Mouse (Mus musculus) embryonic facial prominence, embryonic 12.5 days (tissue): ENCODE data around the gene Gm49384. TPM values are rescaled to one million over a fixed set of nuclear protein-coding genes. Genes with fewer than 3 reads are reported as not detected.
A peak's percentile ranks its signal among the peaks of the same experiment; 100 is the strongest.
"Not testable (repeated sequence)": the region's sequence is repeated elsewhere in the genome, so short reads cannot be mapped to it uniquely, and the experiment has no call there.

Experiments used
- ATAC-seq: fragments of 200-750 bp; cut with Nextera tagmentation; 2 replicates; pipeline ENCODE4 v1.8.0; 2017; ENCODE audit not compliant: insufficient number of reproducible peaks, insufficient read depth, low FRiP score, low TSS enrichment
- H3K27ac ChIP-seq: fragments of 300-500 bp; sonication (generic); 2 replicates; pipeline ENCODE4 v1.5.1; 2016; ENCODE audit warnings: mild to moderate bottlenecking
- H3K27me3 ChIP-seq: fragments of 300-500 bp; sonication (generic); 2 replicates; pipeline ENCODE4 v1.6.1; 2016; ENCODE audit warnings: mild to moderate bottlenecking, moderate library complexity
- H3K36me3 ChIP-seq: fragments of 300-500 bp; sonication (generic); 2 replicates; pipeline ENCODE4 v1.6.1; 2016; ENCODE audit warnings: mild to moderate bottlenecking
- H3K4me1 ChIP-seq: fragments of 300-500 bp; sonication (generic); 2 replicates; pipeline ENCODE4 v1.6.1; 2016
- H3K4me2 ChIP-seq: fragments of 300-500 bp; sonication (generic); replicated peaks from 2 replicates; pipeline ENCODE4 v1.6.1; 2016; ENCODE audit warnings: mild to moderate bottlenecking, moderate library complexity
- H3K4me3 ChIP-seq: fragments of 300-500 bp; sonication (generic); 2 replicates; pipeline ENCODE4 v1.5.1; 2016; ENCODE audit warnings: mild to moderate bottlenecking
- H3K9ac ChIP-seq: fragments of 300-500 bp; sonication (generic); 2 replicates; pipeline ENCODE4 v1.6.1; 2016; ENCODE audit warnings: mild to moderate bottlenecking, moderate library complexity
- H3K9me3 ChIP-seq: fragments of 300-500 bp; sonication (generic); 2 replicates; pipeline ENCODE4 v1.6.1; 2016; ENCODE audit warnings: mild to moderate bottlenecking, moderate library complexity
- WGBS: fragments of 180-500 bp; shearing (Covaris S2); methylation state at CpG from one replicate; pipeline ENCODE4 v1.1.7; 2016; 5-methylcytosine and 5-hydroxymethylcytosine counted together
- polyA plus RNA-seq: library from polyadenylated mRNA; unstranded; fragments of >200 nt; fragmentation: Nextera tagmentation; extraction: Ambion mirVana; gene quantifications from 2 replicates; pipeline ENCODE4 v1.2.1, GENCODE M21; 2016

Gene Gm49384
- polyA plus RNA-seq, 1 experiment from 2014 or later, result 29.7 TPM

GRCm38 (mm10) chr12:69183583-69184308, 20.3 kb downstream of the Gm49384 start, which contains the start of the genes Rpl36al and Mgat2:
Rpl36al (minus strand) TSS chr12:69184083.
Mgat2 (plus strand) TSS chr12:69184157.
- H3K9ac ChIP-seq, result peak within 1 kb of the TSS; percentile 89
- H3K27ac ChIP-seq, result peak within 1 kb of the TSS; percentile 89
- no peaks in the 10 kb centered on the region for H3K9me3 ChIP-seq
- no peaks in the 10 kb centered on the region for H3K27me3 ChIP-seq
- H3K4me1 ChIP-seq, result peaks cover 18% of the 10 kb centered on the region
- peak within 1 kb of the TSS; percentile 91 for H3K4me3 ChIP-seq
- H3K4me2 ChIP-seq, result peak within 1 kb of the TSS; percentile 89
- peaks cover 19% of the 10 kb centered on the region for H3K36me3 ChIP-seq
- ATAC-seq, result peak; percentile 99
- under 1% methylated on average over 84 of the region's 84 CpGs for WGBS

GRCm38 (mm10) chr12:69181800-69182199, 22.3 kb downstream of the Gm49384 start:
- WGBS, result 87% methylated on average over 4 of the region's 4 CpGs
- no peak for ATAC-seq
- Histone ChIP-seq H3K27ac (no peak overlapping the region), H3K4me1 (peaks cover 12% of the 10 kb centered on the region), H3K9me3 (no peaks in the 10 kb centered on the region), H3K27me3 (no peaks in the 10 kb centered on the region), H3K36me3 (peaks cover 14% of the 10 kb centered on the region), H3K9ac (no peak overlapping the region), H3K4me2 (no peak overlapping the region), H3K4me3 (no peak overlapping the region)

GRCm38 (mm10) chr12:69179371-69179770, 24.7 kb downstream of the Gm49384 start:
- 59% methylated on average over 8 of the region's 12 CpGs for WGBS
- H3K36me3 ChIP-seq, result peaks cover 30% of the 10 kb centered on the region

GRCm38 (mm10) chr12:69177526-69177925, 26.5 kb downstream of the Gm49384 start:
- no peaks in the 10 kb centered on the region for H3K4me1 ChIP-seq
- H3K4me2 ChIP-seq, result no peak overlapping the region
- H3K4me3 ChIP-seq, result no peak overlapping the region
- H3K9me3 ChIP-seq, result no peaks in the 10 kb centered on the region
- H3K27ac ChIP-seq, result no peak overlapping the region
- peaks cover 41% of the 10 kb centered on the region for H3K36me3 ChIP-seq
- WGBS, result 79% methylated on average over 3 of the region's 3 CpGs
- no peaks in the 10 kb centered on the region for H3K27me3 ChIP-seq
- ATAC-seq, result no peak
- H3K9ac ChIP-seq, result no peak overlapping the region

More at GRCm38 (mm10) chr12:69179371-69179770, 24.7 kb downstream of the Gm49384 start:
- no peak overlapping the region for H3K4me2 ChIP-seq
- no peaks in the 10 kb centered on the region for H3K27me3 ChIP-seq
- no peak for ATAC-seq
- no peak overlapping the region for H3K27ac ChIP-seq
- no peaks in the 10 kb centered on the region for H3K4me1 ChIP-seq
- no peak overlapping the region for H3K4me3 ChIP-seq
- H3K9me3 ChIP-seq, result no peaks in the 10 kb centered on the region
- H3K9ac ChIP-seq, result no peak overlapping the region

GRCm38 (mm10) chr12:69175975-69176374, 28.1 kb downstream of the Gm49384 start:
- no peak overlapping the region for H3K27ac ChIP-seq
- no peaks in the 10 kb centered on the region for H3K9me3 ChIP-seq
- H3K9ac ChIP-seq, result no peak overlapping the region
- peaks cover 33% of the 10 kb centered on the region for H3K36me3 ChIP-seq
- H3K27me3 ChIP-seq, result no peaks in the 10 kb centered on the region
- no peak overlapping the region for H3K4me2 ChIP-seq
- no peak overlapping the region for H3K4me3 ChIP-seq
- 96% methylated on average over 3 of the region's 3 CpGs for WGBS
- H3K4me1 ChIP-seq, result no peaks in the 10 kb centered on the region
- no peak for ATAC-seq

GRCm38 (mm10) chr12:69171307-69171706, 32.8 kb downstream of the Gm49384 start:
- Histone ChIP-seq H3K9me3 (no peaks in the 10 kb centered on the region), H3K9ac (no peak overlapping the region), H3K4me2 (no peak overlapping the region), H3K27me3 (no peaks in the 10 kb centered on the region), H3K4me3 (no peak overlapping the region), H3K27ac (no peak overlapping the region), H3K4me1 (0 out of 2 replicates have a peak, but pooled peaks cover 5% of the 10 kb centered on the region), H3K36me3 (peaks cover 31% of the 10 kb centered on the region)
- 92% methylated on average over 2 of the region's 2 CpGs for WGBS
- ATAC-seq, result no peak

- Histone ChIP-seq H3K27ac (peak within 1 kb of the TSS; percentile 51; the same call in 1 of the 2 replicates), H3K9ac (peak within 1 kb of the TSS; percentile 65), H3K4me1 (0 out of 2 replicates have a peak, but pooled peaks cover 5% of the 10 kb centered on the region), H3K9me3 (no peaks in the 10 kb centered on the region), H3K27me3 (no peaks in the 10 kb centered on the region), H3K4me3 (peak within 1 kb of the TSS; percentile 75), H3K36me3 (peaks cover 9% of the 10 kb centered on the region; the same call in 1 of the 2 replicates), H3K4me2 (peak within 1 kb of the TSS; percentile 77)
- ATAC-seq, result peak; percentile 85
- WGBS, result under 1% methylated on average over 40 of the region's 40 CpGs
These were observed 35.5 kb downstream of the Gm49384 start, which contains the start of gene Lrr1 for GRCm38 (mm10) chr12:69168461-69169106. Lrr1 (plus strand) TSS chr12:69168814.

GRCm38 (mm10) chr12:69167656-69168460, 36.2 kb downstream of the Gm49384 start:
- Histone ChIP-seq H3K9me3 (no peaks in the 10 kb centered on the region), H3K27ac (peak overlapping the region; percentile 51; the same call in 1 of the 2 replicates)
- WGBS, result 9% methylated on average over 18 of the region's 18 CpGs

GRCm38 (mm10) chr12:69166861-69167581, 37.0 kb downstream of the Gm49384 start:
- H3K9ac ChIP-seq, H3K4me2 ChIP-seq, H3K27me3 ChIP-seq, H3K27ac ChIP-seq, H3K4me1 ChIP-seq, H3K4me3 ChIP-seq, ATAC-seq, H3K9me3 ChIP-seq, H3K36me3 ChIP-seq: not testable (repeated sequence)
- 65% methylated on average over 8 of the region's 8 CpGs for WGBS

More at GRCm38 (mm10) chr12:69167656-69168460, 36.2 kb downstream of the Gm49384 start:
- Histone ChIP-seq H3K9ac (peak overlapping the region; percentile 65), H3K4me2 (peak overlapping the region; percentile 77), H3K4me1 (0 out of 2 replicates have a peak, but pooled peaks cover 5% of the 10 kb centered on the region), H3K27me3 (no peaks in the 10 kb centered on the region), H3K36me3 (0 out of 2 replicates have a peak, but pooled peaks cover 3% of the 10 kb centered on the region), H3K4me3 (peak overlapping the region; percentile 75)
- ATAC-seq, result peak; percentile 22; the same call in 1 of the 2 replicates

- Histone ChIP-seq H3K27me3 (no peaks in the 10 kb centered on the region), H3K4me2 (no peak overlapping the region), H3K9me3 (no peaks in the 10 kb centered on the region), H3K27ac (no peak overlapping the region), H3K9ac (no peak overlapping the region), H3K4me3 (no peak overlapping the region), H3K4me1 (0 out of 2 replicates have a peak, but pooled peaks cover 5% of the 10 kb centered on the region), H3K36me3 (no peaks in the 10 kb centered on the region)
- no peak for ATAC-seq
- 53% methylated on average over 3 of the region's 3 CpGs for WGBS
These were observed 39.2 kb downstream of the Gm49384 start for GRCm38 (mm10) chr12:69164904-69165303.

GRCm38 (mm10) chr12:69163586-69163985, 40.5 kb downstream of the Gm49384 start:
- H3K4me2 ChIP-seq, H3K4me1 ChIP-seq, H3K27ac ChIP-seq, H3K36me3 ChIP-seq, H3K27me3 ChIP-seq, H3K9ac ChIP-seq, H3K9me3 ChIP-seq, H3K4me3 ChIP-seq, ATAC-seq: not testable (repeated sequence)
- 82% methylated on average over 4 of the region's 4 CpGs for WGBS
